Mouse (Mus musculus) hindbrain, embryonic 10.5 days (tissue): Measurements from ENCODE around the gene Arpc4. TPM values are rescaled to one million over a fixed set of nuclear protein-coding genes. Genes with fewer than 3 reads are reported as not detected.
A peak's percentile ranks its signal among the peaks of the same experiment; 100 is the strongest.
"Not testable (repeated sequence)": the region's sequence is repeated elsewhere in the genome, so short reads cannot be mapped to it uniquely, and the experiment has no call there.

Experiments used
- DNase-seq: peaks from one replicate; pipeline ENCODE4 v3.0.0-alpha.2; 2017; ENCODE audit warnings: low spot score
- H3K27ac ChIP-seq: fragments of 300-500 bp; sonication (generic); 2 replicates; pipeline ENCODE4 v1.5.1; 2016; ENCODE audit warnings: mild to moderate bottlenecking, moderate library complexity
- H3K27me3 ChIP-seq: fragments of 300-500 bp; sonication (generic); 2 replicates; pipeline ENCODE4 v1.6.1; 2016; ENCODE audit warnings: mild to moderate bottlenecking; ENCODE audit not compliant: poor library complexity, insufficient read depth, severe bottlenecking
- H3K36me3 ChIP-seq: fragments of 300-500 bp; sonication (generic); 2 replicates; pipeline ENCODE4 v1.6.1; 2016; ENCODE audit warnings: mild to moderate bottlenecking, moderate library complexity
- H3K4me1 ChIP-seq: fragments of 300-500 bp; sonication (generic); replicated peaks from 2 replicates; pipeline ENCODE4 v1.6.1; 2016; ENCODE audit warnings: mild to moderate bottlenecking
- H3K4me3 ChIP-seq: fragments of 300-500 bp; sonication (generic); 2 replicates; pipeline ENCODE4 v1.5.1; 2016; ENCODE audit warnings: mild to moderate bottlenecking, moderate library complexity
- H3K9me3 ChIP-seq: fragments of 300-500 bp; sonication (generic); 2 replicates; pipeline ENCODE4 v1.6.1; 2016; ENCODE audit warnings: mild to moderate bottlenecking, moderate library complexity
- WGBS: fragments of 180-500 bp; shearing (Covaris S2); methylation state at CpG from one replicate; pipeline ENCODE4 v1.1.7; 2016; 5-methylcytosine and 5-hydroxymethylcytosine counted together
- polyA plus RNA-seq: library from polyadenylated mRNA; unstranded; fragments of >200 nt; fragmentation: Nextera tagmentation; extraction: Ambion mirVana; gene quantifications from 2 replicates; pipeline ENCODE4 v1.2.1, GENCODE M21; 2016

Arpc4 gene
- 393 and 423 TPM in 2 replicates for polyA plus RNA-seq

GRCm38 (mm10) chr6:113377496-113378385 is at the start of gene Arpc4, which contains the start of gene Tada3:
TSS of gene Arpc4 (plus strand) at chr6:113378115.
TSS of gene Tada3 (minus strand) at chr6:113377883.
- H3K4me3 ChIP-seq: peak within 1 kb of the TSS; percentile 98
- peak; percentile 93 for DNase-seq
- peaks cover 27% of the 10 kb centered on the region for H3K4me1 ChIP-seq
- no peaks in the 10 kb centered on the region for H3K9me3 ChIP-seq
- H3K36me3 ChIP-seq: peaks cover 62% of the 10 kb centered on the region
- under 1% methylated on average over 61 of the region's 61 CpGs for WGBS
- peak within 1 kb of the TSS; percentile 99 for H3K27ac ChIP-seq
- no peaks in the 10 kb centered on the region for H3K27me3 ChIP-seq

- no peak overlapping the region for H3K4me3 ChIP-seq
- H3K9me3 ChIP-seq: no peaks in the 10 kb centered on the region
- DNase-seq: no peak
- peaks cover 66% of the 10 kb centered on the region for H3K36me3 ChIP-seq
- 91% methylated on average over 1 of the region's 1 CpGs for WGBS
- H3K27me3 ChIP-seq: no peaks in the 10 kb centered on the region
- peaks cover 21% of the 10 kb centered on the region for H3K4me1 ChIP-seq
- no peak overlapping the region for H3K27ac ChIP-seq
Observed at GRCm38 (mm10) chr6:113329396-113329795, 48.5 kb upstream of the Arpc4 start.

GRCm38 (mm10) chr6:113330547-113330946 is 47.4 kb upstream of the Arpc4 start:
- H3K4me1 ChIP-seq: peaks cover 19% of the 10 kb centered on the region
- peaks cover 65% of the 10 kb centered on the region for H3K36me3 ChIP-seq
- DNase-seq: no peak
- 67% methylated on average over 2 of the region's 2 CpGs for WGBS
- H3K9me3 ChIP-seq: no peaks in the 10 kb centered on the region
- no peak overlapping the region for H3K4me3 ChIP-seq
- H3K27ac ChIP-seq: no peak overlapping the region
- no peaks in the 10 kb centered on the region for H3K27me3 ChIP-seq

DNA sequence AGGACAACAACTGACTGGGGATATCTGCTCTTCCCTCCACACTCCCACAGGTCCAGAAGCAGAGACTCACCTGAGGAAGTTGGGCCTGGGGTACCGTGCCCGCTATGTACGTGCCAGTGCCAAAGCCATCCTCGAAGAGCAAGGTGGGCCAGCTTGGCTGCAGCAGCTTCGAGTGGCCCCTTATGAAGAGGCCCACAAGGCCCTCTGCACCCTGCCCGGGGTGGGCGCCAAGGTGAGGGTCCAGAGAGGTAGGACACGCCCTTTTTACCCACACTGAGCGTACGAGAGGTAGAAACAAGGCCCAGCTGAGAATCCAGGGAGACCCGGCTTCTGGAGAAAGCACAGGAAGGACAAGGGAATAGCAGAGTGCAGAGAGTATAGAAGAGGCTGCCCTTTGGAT is 46.2 kb upstream of the Arpc4 start:
- WGBS: 91% methylated on average over 11 of the region's 11 CpGs
- Histone ChIP-seq H3K4me1 (peaks cover 9% of the 10 kb centered on the region), H3K9me3 (no peaks in the 10 kb centered on the region), H3K27ac (no peak overlapping the region), H3K27me3 (no peaks in the 10 kb centered on the region), H3K4me3 (no peak overlapping the region), H3K36me3 (peaks cover 73% of the 10 kb centered on the region)
- DNase-seq: no peak

DNA sequence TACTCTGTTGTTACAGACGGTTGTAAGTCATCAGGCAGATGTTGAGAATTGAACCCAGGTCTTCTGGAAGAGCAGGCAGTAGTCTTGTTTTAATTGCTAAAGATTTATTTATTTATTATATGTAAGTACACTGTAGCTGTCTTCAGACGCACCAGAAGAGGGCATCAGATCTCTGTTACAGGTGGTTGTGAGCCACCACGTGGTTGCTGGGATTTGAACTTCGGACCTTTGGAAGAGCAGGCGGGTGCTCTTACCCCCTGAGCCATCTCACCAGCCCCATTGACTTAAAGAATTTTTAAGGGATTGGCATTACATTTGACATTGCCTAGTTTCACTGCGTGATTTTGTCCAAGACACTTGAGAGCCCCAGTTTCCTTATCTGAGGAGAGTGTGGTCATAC is 45.2 kb upstream of the Arpc4 start:
- H3K9me3 ChIP-seq, H3K27ac ChIP-seq, H3K4me3 ChIP-seq, H3K4me1 ChIP-seq, H3K27me3 ChIP-seq, DNase-seq: not testable (repeated sequence)
- peaks cover 80% of the 10 kb centered on the region for H3K36me3 ChIP-seq
- WGBS: 81% methylated on average over 6 of the region's 6 CpGs

DNA sequence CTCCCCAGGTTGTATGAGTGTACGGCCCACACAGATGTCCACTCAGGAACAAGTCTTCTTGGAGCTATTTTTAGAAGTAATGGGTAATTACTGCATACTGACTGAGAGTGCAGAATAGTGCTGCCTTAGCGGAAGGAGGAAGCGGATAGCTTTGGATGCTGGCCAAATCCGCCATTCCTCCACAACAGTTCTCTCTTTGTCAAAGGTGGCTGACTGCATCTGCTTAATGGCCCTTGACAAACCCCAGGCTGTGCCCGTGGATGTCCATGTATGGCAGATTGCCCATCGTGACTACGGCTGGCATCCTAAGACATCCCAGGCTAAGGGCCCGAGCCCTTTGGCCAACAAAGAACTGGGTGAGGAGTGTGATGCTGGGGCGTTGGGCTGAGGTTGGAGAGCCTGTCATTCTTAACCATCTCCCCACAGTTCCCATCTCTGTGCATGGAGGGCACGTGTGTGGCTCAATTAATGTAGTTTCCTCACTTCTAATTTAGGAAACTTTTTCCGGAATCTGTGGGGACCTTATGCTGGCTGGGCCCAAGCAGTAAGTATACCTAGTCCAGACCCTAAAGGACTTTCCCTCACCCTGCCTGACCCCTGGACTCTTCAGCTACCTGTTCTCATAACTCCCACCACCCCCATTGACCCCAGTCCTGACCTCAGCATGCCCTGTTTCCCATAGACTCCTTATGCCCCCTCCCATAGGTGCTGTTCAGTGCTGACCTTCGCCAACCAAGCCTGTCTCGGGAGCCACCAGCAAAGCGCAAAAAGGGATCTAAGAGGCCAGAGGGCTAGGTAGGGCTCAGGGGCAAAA is 44.6 kb upstream of the Arpc4 start:
- no peak for DNase-seq
- Histone ChIP-seq H3K27me3 (no peaks in the 10 kb centered on the region), H3K36me3 (peaks cover 85% of the 10 kb centered on the region), H3K4me1 (no peaks in the 10 kb centered on the region), H3K9me3 (no peaks in the 10 kb centered on the region), H3K4me3 (no peak overlapping the region), H3K27ac (no peak overlapping the region)
- WGBS: 93% methylated on average over 14 of the region's 14 CpGs

GRCm38 (mm10) chr6:113334216-113334615 is 43.7 kb upstream of the Arpc4 start:
- whole genome bisulfite sequencing: 88% methylated on average over 6 of the region's 6 CpGs
- no peak overlapping the region for H3K27ac ChIP-seq
- DNase-seq: no peak
- no peaks in the 10 kb centered on the region for H3K9me3 ChIP-seq
- H3K36me3 ChIP-seq: peaks cover 82% of the 10 kb centered on the region
- no peak overlapping the region for H3K4me3 ChIP-seq
- no peaks in the 10 kb centered on the region for H3K27me3 ChIP-seq
- H3K4me1 ChIP-seq: no peaks in the 10 kb centered on the region

DNA sequence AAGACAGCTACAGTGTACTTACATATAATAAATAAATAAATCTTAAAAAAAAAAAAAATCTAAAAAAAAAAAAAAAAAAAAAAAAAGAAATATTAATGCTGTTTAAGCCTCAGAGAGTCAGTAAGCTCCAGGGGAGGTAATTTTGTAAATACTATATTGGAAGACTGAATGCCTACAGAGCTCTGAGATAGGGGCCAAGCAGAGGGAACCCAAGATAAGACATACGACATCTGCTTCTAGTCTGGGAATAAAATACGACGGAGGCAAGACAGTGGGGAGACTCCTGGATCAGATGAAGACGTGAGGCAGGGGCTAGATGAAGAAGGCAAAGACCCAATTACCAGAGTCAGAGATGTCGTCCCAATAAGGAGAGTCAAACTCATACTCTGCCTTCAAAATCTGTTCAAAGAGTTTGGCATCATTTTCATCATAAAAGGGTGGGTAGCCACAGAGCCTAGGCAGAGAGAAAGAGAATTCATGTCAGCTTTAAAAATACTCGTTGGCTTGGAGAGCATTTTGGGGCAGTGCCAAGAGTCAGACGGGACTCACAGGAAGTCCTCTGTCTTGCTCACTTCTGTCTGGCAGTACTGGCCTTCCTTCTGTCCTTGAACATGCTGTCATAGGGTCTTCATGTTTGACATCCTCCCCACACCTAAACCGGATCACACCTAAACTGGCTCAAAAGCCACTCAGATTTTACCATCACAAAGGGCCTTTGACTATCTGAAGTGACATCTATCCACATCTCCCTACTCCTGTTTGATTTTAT is 40.9 kb upstream of the Arpc4 start:
- DNase-seq: no peak
- Histone ChIP-seq H3K4me3 (no peak overlapping the region), H3K4me1 (peaks cover 6% of the 10 kb centered on the region), H3K27me3 (no peaks in the 10 kb centered on the region), H3K36me3 (peaks cover 68% of the 10 kb centered on the region), H3K27ac (no peak overlapping the region), H3K9me3 (no peaks in the 10 kb centered on the region)
- 83% methylated on average over 8 of the region's 8 CpGs for WGBS

DNA sequence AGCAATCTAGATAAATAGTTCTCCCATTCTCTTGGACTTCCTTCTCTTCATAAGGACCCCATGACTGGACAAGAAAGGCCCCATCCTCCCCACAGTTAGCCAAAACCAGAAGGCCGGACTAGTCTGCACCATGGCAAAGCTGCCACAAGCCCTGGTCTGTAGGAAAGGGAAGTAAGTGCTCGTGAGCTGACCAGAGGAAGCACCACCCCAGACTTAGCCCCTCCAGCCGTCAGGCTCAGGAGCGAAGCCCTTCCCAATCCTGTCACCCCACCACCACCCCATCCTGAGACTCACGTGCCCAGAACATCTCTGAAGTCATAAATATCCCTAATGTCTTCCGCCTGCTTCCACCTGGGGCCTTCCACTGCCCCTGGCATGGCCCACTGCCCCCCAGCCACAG is 36.3 kb upstream of the Arpc4 start:
- no peaks in the 10 kb centered on the region for H3K9me3 ChIP-seq
- H3K27ac ChIP-seq: no peak overlapping the region
- WGBS: 86% methylated on average over 6 of the region's 6 CpGs
- DNase-seq: no peak
- H3K4me3 ChIP-seq: no peak overlapping the region
- peaks cover 26% of the 10 kb centered on the region for H3K36me3 ChIP-seq
- H3K4me1 ChIP-seq: peaks cover 28% of the 10 kb centered on the region
- H3K27me3 ChIP-seq: no peaks in the 10 kb centered on the region

DNA sequence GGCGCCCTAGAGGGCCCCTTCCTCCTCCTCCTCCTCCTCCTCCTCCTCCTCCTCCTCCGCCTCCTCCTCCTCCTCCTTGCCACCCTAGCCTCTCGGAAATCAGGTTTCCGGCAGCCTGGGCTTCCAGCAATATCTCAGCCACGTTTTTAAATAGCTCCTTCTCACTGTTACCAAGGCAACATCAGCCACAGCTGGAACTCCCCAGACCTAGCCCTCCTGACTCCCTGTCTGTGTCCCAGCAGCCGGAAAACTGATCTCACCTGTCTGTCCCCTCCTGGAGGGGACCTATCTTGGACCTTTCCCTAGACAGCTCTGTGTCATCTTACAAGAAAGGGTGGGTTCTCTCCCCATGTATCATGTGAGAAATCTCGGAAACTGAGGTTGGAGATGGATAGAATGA is 35.6 kb upstream of the Arpc4 start:
- no peaks in the 10 kb centered on the region for H3K9me3 ChIP-seq
- no peak for DNase-seq
- peaks cover 28% of the 10 kb centered on the region for H3K4me1 ChIP-seq
- H3K36me3 ChIP-seq: peaks cover 24% of the 10 kb centered on the region
- H3K27me3 ChIP-seq: no peaks in the 10 kb centered on the region
- H3K4me3 ChIP-seq: no peak overlapping the region
- 0 out of 2 replicates have a peak overlapping the region, but pooled peaks have one; percentile 5 for H3K27ac ChIP-seq
- WGBS: 53% methylated on average over 5 of the region's 7 CpGs

DNA sequence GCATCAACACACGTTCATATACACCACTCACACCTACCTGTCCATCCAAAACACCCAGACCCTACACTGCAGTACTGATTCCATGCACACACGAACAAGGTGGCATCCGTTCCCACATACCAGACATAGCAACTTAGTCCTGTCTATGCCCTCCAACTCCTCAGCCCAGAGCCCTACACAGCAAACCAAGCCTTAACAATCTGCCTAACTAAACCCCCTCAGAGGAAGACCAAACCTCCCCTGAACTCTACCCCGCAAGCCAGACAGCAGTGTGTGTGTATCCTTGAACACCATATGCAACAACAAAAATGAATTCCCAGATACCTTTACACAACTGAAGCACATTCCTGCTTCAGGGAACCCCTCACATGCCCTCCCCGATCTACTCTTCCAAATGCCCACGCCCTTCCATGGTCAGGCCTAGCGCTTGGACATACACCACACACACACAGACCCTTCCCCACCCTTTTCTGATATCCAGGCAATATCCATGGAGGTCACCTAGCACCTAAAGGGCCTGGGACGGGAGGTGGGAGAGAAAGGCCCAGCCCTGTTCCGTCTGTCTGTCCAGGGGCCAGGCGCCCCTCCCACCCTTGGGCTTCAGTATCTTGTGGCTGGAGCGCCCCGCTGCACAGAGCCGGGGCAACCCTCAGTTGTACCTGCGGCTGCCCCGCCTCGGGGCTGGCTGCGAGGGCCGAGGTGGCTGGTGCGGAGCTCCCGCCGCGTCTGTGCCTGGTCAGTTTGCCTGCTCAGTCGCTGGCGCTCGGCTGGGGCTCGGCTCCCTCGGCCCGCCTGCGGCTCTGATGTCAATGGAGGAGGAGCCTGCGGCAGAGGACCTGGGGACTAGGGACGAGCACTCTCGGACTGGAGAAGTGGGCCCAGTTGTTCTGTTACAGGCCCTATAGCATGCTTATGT is 34.5 kb upstream of the Arpc4 start, which contains the start of gene Camk1:
Gene Camk1 (minus strand): TSS at position 808 of the 916 bp plus-strand sequence.
- Histone ChIP-seq H3K36me3 (peaks cover 14% of the 10 kb centered on the region), H3K4me3 (peak within 1 kb of the TSS; percentile 64), H3K27ac (peak within 1 kb of the TSS; percentile 90), H3K9me3 (no peaks in the 10 kb centered on the region), H3K27me3 (no peaks in the 10 kb centered on the region), H3K4me1 (peaks cover 28% of the 10 kb centered on the region)
- peak; percentile 69 for DNase-seq
- 18% methylated on average over 32 of the region's 32 CpGs for WGBS
